Mouse (Mus musculus) embryonic facial prominence, embryonic 14.5 days (tissue): ENCODE data around the gene Phactr2. TPM values are rescaled to one million over a fixed set of nuclear protein-coding genes. Genes with fewer than 3 reads are reported as not detected.

ENCODE experiments used
- polyA plus RNA-seq: library from polyadenylated mRNA; unstranded; fragments of >200 nt; fragmentation: Nextera tagmentation; extraction: Ambion mirVana; gene quantifications from 2 replicates; pipeline ENCODE4 v1.2.1, GENCODE M21; 2014

Phactr2 gene
- polyA plus RNA-seq, 1 experiment from 2014 or later: 37.8 TPM

Other genes starting within 250 kb of the Phactr2 start
- gene Fuca2, start 25.1 kb upstream of the Phactr2 start, polyA plus RNA-seq: 63.4 and 64.3 TPM in 2 replicates
- gene Adat2, start 78.5 kb upstream of the Phactr2 start, polyA plus RNA-seq: 4.1 and 4.9 TPM in 2 replicates
- 31.3 and 38.2 TPM in 2 replicates for gene Pex3, start 78.7 kb upstream of the Phactr2 start, polyA plus RNA-seq